Mouse (Mus musculus): ENCODE results near the gene Tssk3.
A peak's percentile ranks its signal among the peaks of the same experiment; 100 is the strongest.
"Not testable (repeated sequence)": the region's sequence is repeated elsewhere in the genome, so short reads cannot be mapped to it uniquely, and the experiment has no call there.

Gene Tssk3

DNA sequence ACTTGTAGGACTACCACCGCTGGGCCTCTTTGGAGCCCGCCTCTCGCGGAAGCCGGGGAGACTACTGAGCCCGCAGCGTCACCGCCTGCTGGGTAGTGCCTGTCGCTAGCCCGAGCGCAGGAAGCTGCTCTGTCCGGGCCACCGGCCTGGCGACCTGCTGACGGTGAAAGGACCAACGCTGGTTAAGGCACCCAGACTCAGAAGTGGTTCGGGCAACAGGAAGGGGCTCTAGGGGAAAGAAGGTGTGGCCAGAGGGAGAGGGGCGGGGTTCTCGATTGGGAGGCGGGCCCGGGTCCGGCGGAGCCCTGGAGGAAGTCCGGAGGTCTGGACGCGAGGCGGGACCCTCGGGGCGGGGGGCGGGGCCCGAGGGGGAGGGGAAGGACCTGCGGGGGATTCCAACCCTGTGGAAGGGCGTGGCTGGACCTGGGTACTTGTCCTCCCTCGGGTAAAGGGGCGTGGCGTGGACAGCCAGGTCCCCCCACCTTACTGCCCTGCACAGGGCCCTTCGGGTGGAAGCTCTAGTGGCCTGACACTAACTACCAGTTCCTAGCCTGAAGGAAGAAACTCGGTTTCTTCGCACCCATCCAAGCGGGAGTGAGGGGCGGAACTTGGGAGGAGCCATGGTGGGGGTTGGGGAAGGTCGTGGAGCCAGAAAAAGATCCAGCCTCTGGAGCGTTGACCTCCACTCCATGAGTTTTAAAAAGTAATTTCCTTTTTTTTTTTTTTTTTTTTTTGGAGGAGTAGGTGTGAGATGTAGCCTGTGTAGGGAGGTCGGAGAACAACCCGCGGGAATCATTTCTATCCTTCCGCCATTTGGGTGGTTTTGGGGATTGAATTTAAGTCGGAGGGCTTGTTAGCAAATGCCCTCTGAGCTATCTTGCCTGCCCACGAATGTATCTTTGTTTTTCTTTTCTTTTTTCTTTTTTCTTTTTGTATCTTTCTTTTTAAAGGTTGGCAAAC is 10.1 kb upstream of the Tssk3 start:
- DNase-seq (ENCODE audit: low read depth, low spot score), result no peak

DNA sequence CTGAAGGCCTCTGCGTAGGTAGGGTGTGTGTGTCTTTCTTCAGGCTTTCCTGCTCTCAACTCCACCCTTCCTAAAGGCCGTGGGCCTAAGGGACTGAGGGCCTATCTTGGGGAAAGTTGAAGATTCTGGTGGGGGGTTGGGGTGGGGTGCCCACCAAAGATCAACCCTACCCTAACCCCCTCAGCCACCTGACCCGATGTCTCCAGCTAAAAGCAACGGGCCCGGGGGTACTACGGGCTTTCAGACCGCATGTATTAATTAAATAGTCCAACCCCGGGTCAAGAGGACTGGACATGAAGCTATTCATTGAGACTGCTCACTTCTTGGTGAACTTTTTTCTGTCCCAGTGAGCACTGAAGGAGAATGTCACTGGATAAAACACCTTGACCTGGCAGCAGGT is 9.2 kb upstream of the Tssk3 start:
- DNase-seq (ENCODE audit: low read depth, low spot score), result no peak

DNA sequence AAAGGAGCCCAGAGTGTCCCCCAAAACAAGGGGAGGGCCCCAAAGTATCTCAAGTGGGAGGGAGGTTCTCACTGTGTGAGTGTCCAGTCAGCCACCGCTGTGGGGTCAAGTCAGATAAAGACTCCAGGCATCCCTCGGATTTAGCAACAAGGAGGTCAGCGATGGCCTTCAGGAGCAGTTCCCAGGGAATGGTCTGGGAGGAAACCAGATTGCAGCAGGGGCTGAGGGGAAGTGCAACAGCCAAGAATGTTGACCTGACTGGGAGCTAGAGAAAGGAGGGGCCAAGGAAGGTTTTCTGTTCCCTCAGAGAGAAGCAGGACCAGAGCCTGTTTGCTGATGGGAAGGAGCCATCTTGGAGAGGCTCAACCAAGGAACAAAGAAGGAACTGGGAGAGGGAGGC is 8.1 kb upstream of the Tssk3 start:
- DNase-seq (ENCODE audit: low read depth, low spot score), result no peak

DNA sequence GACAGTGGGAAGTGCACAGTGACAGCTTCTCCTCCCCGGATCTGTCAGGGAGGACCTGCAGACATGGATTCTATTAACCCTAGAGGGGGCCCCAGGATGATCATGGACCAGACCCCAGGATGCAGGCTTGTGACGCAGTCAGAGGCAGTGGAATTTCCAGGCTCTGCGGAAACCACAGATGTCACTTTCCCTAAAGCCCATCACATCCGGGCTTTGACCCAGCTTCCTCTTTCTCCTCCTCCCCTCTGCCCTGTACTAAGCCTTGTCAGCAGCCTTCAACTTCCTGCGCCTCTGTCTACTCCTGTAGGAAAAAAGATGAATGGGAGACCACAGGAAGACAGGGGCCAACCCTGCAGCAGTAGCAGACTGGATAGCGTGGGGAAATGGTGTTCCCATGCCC is 5.8 kb upstream of the Tssk3 start:
- no peak for DNase-seq (ENCODE audit: low read depth, low spot score)

DNA sequence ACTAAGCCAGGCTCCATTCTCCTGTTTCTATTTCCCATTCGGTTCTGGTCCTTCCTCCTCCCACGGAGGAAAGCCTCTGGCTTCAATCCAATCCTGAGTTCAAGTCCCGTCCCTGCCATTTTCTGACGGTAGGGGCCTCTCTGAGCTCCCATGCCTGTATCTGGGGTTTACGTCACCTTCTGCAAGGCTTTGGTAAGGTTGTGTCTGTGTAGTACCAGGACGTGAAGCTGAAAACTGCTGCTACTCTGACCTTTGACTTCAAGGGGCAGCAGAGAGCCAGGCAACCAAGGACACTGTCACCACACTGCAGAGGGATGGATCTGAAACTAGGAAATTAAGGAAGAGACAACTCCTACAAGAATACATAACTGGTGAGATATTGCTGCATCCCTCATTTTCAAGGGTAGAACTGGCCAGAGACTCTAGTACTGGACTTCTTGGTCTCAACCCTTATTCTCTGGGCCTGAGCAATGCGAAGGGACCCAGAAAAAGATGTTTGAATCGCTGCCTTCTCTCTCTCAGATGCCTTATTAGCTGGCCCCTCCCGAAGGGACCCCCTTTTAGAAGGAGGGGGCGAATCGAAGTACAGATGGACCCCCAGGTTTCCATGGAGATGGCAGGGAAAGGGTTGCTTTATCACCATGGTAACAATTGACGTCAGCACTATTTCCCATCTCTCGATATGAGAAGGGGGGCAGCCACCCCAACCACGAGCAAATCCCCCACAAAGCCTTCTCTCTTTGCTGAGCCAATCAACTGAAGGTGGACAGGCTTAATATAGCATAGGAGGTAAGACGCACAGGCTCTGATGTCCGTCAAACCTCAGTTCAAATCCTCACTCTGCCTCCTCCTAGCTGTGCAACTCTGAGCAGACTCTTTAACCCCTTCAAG is 5.1 kb upstream of the Tssk3 start:
- no peak for DNase-seq (ENCODE audit: low read depth, low spot score)

DNA sequence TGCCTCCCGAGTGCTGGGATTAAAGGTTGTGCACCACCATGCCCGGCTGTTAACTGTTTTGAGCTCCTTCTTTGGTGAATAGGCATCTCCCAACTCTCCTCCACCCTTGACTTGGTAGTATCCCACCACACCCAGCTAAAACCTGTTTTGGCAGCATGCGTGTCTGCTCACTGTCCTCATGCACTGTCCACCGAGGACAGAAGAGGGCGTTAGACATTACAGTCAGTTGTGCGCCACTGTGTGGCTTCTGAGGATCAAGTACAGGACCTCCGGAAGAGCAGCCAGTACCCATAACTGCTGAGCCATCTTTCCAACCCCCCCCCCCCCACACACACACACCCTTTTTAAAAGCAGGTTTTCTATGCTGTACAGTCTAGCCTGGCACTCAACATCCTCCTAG is 3.9 kb upstream of the Tssk3 start:
- DNase-seq (ENCODE audit: low read depth, low spot score), result no peak

DNA sequence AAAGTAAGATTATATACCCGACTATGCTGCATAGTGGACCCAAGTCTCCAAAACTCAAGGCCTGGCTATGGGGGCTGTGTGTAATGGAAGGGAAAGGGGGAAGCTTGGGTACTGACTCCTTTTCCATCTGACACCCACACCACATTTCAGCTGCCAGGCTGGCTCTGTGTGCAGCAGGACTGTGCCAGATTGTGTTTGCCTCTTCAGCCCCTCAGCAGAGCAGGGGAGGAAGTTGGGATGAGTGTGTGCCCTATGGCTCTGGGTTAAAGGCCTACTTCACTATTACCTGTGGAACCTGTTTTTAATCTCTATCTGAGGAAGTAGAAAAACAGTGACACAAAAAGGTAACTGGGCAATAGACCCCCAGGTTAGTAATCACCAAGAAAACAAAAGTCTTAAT is 9.7 kb downstream of the Tssk3 start:
- no peak for DNase-seq (ENCODE audit: low read depth, low spot score)

DNA sequence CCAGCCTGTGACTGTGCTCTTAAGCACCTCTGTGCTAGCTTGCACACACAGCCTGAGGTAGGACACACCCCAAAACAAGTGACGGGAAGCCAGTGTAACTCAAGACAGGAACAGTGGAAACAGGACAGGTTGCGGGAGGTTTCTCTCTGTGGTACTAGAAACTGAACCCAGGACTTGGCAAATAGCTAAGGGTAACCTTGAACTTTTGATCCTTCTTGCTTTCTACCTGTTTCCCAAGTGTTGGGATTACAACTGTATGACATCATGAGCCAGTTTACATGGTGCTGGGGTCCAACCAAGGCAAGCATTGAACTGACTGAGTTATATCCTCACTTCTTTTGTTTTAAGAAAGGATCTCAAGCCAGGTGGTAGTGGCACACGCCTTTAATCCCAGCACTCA is 11.0 kb downstream of the Tssk3 start:
- no peak for DNase-seq (ENCODE audit: low read depth, low spot score)

DNA sequence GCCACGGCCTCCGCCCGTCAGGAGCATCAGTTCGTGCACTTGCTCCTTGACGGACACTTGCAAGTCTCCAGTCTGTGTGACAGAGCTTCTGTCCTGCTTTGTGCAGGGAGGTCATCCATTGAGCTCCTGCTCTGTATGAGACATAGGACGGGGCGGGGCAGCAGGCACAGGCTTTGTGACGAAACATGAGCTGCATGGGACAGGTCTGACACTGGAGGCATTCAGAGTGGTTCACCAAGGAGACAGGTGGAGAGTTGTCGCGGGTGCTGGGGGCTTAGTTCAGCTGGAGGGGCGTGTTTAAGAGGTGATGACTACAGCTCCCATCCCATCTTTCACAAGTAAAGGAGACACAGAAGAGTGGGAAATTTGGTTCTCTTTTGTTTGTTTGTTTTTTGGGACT is 14.8 kb downstream of the Tssk3 start:
- DNase-seq (ENCODE audit: low read depth, low spot score), result no peak

DNA sequence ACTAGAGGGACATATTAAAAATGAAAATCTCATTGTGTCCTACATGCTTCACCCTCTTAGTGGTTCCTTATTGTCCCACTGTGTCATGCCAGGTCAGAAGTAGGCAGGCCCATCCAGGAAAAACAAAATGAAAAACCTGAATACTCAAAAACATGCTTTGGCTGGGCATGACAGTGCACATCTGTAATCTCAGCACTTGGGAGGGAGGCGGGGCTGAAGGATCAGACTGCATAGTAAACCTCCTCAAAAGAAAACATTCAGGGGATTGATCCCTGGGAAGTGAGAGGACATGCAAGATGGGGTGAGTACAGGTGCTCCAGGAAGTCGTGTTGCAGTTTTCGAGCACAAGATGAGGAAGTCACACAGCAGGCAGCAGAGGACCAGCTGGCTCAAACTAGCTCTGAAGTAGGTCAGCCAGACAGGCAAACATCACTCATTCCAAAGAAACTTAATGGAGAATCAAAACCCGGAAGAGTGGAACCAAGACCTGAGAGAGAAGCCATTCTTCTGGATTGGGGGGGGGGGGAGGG is 26.5 kb downstream of the Tssk3 start:
- peak; percentile 69 for DNase-seq (ENCODE audit: low read depth, low spot score)

DNA sequence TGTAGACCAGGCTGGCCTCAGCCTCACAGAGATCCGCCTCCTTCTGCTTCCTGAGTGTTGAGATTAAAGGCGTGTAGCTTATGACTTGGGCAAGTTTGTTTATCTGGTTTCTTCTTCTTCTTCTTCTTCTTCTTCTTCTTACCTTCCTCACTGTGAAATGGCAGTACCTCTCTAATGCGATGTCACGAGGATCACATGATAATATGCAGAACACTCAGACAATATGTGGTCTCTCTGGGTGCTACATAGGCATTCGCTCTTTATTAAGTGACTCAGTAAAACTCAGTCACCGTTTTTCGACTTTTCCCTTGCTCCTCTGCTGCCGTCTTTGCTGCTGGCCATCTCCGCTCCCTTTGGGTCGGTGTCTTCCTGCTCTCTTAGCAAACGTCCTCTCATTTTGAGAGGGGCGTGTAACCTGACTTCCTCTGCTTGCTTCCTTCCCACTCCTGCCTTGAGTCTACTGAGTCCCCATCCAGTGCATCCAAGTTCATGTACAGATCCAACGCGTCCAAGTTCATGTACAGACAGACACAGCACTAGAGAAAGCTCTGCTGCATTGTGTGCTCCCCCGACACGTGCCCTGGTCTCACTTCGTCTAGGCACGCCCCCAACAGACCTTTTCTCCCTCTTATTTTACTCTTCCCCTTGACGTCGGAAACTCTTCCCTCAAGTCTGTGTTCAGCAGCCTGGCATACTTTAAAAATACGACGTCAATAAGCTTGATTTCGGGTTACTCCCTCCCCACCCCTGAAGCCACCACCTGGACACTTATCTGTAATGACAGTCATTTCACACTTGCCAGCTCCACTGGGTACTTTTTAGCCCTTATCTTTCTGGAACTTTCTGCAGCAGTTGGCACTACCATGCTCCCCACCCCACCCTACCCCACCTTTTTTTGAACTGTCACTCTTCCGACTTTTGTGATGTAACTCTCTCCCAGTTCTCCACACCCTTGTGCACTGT is 27.4 kb downstream of the Tssk3 start:
- peak; percentile 82 for DNase-seq (ENCODE audit: low read depth, low spot score)

DNA sequence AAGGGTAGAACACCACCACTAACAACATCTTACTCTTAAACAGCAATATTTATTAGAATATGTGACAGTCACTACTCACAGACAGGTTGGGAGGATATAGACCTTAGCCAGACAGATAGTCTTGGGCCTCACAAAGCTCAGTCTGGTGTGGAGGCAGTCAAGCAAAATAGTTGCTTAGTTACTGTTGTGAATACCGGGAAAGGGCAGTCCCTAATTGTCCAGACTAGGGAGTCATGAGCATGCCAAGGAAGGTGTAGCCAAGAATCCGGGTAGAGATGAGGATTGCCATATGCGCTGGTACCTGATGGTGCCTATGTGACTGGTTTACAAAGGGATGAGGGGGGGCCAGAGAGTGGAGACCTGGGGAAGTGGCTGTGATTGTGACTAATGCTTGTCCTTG is 28.7 kb downstream of the Tssk3 start:
- DNase-seq (ENCODE audit: low read depth, low spot score), result no peak

DNA sequence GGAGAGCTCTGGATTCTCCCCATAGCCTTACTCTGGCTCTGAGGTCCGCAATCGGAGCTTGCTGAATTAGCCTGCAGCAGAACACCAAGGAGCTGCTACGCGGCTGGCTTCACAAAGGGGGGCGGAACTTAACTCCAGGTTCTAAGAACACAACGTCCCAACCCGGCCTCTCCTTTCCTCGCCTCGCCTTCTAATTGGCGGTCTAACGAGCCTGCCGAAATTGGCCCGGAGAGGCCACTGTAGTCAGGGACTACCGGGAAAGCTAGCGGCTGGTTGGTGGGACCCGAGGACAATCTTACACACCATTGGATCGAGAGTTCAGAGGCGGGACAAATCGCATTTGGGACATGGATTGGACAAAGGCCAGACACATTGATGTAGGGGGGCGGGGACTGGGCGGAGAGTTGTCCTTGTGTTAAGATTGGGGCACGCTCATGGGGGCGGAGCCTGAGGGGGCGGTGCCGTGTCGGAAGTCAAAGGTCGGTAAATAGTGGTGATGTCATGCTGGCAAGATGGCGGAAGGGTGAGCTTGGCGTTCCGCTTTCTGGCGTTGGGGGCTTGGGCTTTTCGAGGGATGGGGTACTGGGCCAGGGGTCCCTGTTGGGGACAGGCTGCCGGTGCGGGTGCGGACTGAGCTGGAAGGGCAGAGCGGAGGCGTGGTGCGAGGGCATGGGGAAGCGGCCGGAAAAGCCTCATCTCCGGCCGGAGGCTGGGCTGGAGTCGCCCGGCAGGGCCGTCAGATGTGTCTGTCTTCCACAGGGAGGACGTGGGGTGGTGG is 29.4 kb downstream of the Tssk3 start, which contains the start of gene Bsdc1:
Bsdc1 (plus strand) TSS at position 399 of the 778 bp plus-strand sequence.
- peak; percentile 100 for DNase-seq (ENCODE audit: low read depth, low spot score)

DNA sequence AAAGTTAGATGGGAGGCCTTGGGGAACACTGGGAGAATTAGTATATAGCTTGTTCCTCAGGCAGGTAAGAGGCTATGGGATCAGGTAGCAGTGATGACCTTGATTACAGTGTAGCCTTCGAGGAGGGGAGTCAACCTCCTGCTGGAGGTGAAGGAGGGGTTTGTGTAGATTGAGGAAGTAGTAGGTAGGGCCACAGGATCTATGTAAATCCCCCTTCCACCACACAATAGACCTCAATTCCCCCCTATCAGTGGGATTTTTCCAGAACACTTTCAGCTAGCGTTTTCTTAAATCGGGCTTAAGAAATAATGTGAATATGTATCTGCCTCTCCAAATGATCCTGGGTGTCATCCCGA is 30.0 kb downstream of the Tssk3 start:
- DNase-seq (ENCODE audit: low read depth, low spot score), result no peak

DNA sequence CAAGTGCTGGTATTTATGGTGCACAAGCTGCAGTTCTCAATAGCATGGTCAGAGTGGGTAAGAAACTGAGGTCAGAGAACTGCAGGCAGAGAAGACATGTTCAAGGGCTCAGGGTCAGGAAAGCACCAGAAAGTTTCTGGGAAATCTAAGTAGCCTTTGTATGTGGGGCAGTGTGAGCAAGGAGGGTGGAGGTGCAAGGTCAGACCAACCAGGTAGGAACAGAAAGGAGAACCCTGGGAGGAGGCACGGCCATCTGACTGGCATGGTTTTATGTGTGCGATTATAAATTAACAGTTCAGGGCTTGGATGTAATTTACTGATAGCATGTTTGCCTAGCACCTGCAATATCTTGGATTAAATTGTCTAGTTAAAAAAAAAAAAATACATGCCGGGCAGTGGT is 31.1 kb downstream of the Tssk3 start:
- no peak for DNase-seq (ENCODE audit: low read depth, low spot score)

DNA sequence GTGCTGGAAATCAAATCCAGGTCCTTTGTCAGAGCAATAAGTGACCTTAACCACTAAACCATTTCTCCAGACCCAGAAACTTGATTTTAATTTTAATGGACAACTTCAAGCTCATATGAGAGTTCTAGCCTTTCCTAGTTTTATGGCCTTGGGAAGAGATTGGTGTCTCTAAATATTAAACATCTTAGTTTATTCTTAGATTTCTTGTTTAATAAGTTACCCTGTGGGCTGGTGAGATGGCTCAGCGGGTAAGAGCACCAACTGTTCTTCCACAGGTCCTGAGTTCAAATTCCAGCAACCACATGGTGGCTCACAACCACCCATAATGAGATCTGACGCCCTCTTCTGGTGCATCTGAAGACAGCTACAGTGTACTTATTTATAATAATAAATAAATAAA is 33.5 kb downstream of the Tssk3 start:
- not testable (repeated sequence) for DNase-seq (ENCODE audit: low read depth, low spot score)

DNA sequence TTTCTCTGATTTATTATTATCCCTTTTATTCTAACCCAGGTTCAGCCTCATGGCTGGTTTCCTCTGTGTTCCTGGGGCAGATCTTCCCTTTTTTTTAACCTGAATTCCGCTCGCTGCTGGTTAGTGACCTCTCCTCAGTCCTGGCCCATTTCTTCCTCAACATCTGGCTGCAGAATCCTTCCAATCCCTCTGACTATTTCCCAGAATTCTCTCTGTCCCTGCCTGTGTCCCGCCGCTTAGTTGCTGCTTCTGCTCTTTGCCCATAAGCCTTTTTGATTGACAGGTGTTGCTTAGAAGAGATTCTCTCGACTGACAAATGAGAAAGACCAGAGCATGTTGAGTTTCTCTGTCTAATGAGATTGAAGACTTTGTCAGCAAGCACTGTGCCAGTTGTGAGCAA is 34.7 kb downstream of the Tssk3 start:
- no peak for DNase-seq (ENCODE audit: low read depth, low spot score)

DNA sequence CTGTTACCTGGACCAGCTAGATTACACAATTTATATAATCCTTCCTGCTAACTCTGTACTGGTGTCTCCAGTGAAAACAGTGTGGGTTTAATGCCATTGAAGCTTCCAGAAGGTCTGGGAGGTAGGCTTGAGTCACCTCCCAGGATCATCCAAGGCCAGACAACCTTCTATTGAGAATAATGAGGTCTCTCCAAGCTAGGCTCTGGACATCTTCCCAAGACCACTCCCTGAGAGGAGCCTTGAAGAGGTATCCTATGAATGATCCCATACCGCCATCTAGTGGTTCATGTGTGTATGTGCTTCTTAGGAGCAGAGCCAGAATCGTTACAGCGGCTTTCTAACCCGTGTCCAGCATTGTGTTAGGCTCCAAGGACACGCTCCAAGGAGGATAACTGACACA is 35.6 kb downstream of the Tssk3 start:
- DNase-seq (ENCODE audit: low read depth, low spot score), result peak; percentile 74

DNA sequence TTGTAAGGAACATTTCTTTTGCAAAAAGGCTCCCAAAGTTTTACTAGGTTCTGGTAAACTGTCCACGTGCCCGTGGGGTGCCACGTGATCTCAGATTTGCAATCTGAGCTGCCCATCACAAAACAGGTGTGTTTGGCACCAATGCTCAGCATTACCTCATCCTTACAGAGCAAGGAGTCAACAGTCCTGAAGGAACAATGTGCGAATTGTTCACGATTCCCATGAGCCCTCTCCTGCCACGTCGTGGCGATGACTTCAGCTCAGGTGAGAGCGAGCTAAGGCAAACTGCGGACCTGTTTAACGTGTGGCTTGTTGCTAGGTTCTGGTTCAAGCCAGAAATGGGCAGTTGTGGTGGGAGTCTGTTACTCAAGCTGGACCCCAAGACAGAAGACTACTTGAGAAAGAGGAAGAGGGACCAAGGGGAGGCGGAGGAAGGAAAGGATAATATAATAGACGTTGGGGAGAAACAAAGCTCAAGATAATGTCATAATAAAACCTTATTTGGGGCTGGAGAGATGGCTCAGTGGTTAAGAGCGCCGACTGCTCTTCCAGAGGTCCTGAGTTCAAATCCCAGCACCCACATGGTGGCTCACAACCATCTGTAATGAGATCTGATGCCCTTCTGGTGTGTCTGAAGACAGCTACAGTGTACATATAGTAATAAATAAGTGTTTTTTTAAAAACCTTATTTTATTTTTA is 39.2 kb downstream of the Tssk3 start:
- DNase-seq (ENCODE audit: low read depth, low spot score), result no peak

DNA sequence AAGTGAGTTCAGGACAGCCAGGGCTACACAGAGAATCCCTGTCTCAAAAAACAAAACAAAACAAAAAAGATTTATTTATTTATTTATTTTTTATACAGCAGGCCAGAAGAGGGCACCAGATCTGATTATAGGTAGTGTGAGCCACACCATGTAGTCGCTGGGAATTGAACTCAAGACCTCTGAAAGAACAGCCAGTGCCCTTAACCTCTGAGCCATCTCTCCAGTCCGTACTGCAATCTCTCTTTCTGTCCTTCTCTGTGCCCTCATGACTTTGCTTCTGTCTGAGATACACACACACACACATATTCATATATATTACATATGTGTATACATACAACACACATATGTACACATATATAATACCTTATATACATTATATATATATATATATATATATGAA is 40.0 kb downstream of the Tssk3 start:
- DNase-seq (ENCODE audit: low read depth, low spot score), result no peak

Data from c-Kit-negative CD71-positive TER-119-positive erythroid progenitor cells, embryonic 14.5 days (primary cell).